Mouse (Mus musculus) cerebellum, postnatal 36 days (tissue): ENCODE results near the gene Pcolce2.
"Not testable (repeated sequence)": the region's sequence is repeated elsewhere in the genome, so short reads cannot be mapped to it uniquely, and the experiment has no call there.

Source experiments
- DNase-seq, 2 experiments: peaks; one replicate each; pipeline ENCODE4 v3.0.0; 2021 to 2022; ENCODE audit warnings: mixed read lengths in 2 of 2

The Pcolce2 gene

DNA sequence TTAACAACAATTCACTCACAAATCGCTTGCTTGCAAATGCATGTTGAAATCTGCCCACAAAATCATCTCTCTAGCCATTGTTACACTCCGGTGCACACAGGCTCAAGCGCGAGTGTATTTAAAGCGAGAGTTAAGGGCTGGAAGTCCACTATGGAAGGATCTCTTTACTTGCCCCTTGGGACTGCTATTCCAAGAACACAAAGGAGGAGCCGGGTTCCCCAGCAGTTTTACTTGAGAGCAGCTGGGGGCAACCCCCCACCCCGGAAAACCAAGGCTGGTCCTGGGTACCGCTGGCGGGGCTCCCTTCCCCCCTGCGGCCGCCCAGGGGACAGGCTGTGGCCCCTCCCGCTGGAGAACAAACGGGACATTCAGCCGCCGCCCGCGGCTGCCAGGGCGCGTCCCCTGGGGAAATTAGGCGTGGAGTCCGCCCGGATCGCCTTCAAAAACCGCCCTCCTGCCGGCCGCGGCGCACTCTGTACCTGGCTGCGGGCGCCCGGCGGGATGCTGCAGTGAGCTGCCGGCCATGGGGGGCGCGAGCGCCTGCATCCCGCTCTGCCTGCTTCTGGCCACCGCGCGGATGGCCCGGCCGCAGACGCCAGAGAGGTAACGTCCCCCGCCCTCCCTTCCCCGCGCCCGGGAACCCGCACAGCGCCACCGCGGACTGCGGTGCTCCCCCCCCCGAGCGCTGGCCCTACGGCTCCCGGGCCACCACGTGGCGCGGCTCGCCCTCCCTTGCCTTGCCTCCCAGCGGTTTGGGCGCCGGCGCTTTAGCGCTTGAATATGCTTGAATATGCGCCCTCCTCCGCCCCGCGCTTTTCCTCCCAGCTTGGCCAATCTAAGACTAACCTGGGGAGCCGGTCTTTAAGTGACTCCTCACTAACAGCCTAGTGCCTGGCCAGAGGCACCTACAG, at the start of gene Pcolce2:
Gene Pcolce2, plus strand, starts transcription at position 331 of the 911 bp plus-strand sequence.
- peak; percentile 31 to 55 for DNase-seq

DNA sequence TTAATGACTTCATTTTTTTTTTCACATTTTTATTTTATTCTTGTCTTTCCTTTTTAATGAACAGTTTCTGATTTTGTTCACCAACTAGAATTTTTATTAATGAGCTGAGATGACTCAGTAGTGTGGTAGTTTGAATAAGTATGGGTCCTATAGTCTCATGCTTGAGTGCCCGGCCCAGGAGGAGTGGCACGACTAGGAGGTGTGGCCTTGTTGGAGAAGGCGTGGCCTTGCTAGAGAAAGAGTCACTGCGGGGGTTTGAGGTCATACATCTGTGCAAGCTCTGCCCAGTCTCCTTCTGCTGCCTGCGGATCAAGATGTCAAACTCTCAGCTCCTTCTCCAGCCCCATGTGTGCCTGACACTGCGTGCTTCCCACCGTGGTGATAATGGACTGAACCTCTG, 49.3 kb upstream of the Pcolce2 start:
- DNase-seq = no peak

DNA sequence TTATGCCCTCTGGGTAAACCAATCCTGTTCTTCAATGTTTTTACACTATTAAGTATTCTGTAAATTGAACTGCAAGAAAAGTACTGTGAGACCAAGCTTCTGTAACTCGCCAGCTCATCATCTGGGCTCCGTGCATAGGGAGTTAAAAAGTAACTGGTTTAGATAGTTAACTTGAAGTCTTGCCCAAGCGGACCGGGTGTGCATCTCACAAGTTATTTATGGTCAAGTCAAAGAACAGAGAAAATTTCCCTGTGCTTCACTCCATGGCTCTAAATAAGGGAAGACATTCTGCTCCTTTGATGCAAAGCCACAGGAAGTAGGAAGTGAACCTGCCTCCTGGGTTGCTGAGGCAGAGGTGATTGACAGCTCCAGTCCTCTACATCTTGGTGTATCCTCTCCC, 43.1 kb upstream of the Pcolce2 start:
- DNase-seq = no peak

- no peak for DNase-seq
Observed at GRCm38 (mm10) chr9:95597466-95598178, 39.8 kb upstream of the Pcolce2 start.

GRCm38 (mm10) chr9:95598179-95598721, 39.2 kb upstream of the Pcolce2 start:
- no peak for DNase-seq

DNA sequence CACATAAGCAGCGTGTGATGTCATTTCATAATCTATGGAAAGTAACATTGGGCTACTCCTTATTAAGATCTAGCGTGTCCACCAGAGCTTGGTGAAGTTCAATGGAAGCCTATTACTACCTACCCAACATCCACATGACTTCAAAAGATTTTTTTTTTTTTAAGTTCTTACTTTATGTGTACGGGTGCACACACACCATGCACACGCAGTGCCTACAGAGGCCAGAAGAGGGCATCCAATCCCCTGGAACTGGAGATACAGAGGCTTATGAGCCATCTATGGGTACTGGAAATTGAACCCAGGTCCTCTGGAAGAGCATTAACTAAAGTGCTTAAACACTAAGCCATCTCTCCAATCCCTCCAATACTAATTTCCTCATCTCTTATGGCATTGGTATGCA, 38.0 kb upstream of the Pcolce2 start:
- DNase-seq = no peak

DNA sequence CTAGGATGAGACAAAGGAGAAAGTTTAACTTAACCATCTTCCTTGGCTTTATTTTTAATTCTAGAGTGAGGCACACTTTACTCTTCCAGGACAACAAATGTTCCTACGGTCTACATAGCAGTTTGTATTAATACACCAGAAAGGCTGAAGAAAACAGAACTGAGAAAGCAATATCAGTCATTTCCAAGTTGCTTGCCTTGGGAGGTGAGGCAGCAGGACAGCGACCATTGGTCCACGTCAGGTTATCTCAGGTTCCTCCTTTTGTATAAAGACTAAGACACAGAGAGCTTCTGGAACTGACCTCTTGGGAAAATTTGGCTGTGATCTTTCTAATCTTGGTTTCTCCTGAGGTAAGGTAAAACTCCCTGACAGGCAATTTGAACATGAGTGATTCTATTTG, 34.6 kb upstream of the Pcolce2 start:
- DNase-seq = no peak

GRCm38 (mm10) chr9:95603316-95603715, 34.1 kb upstream of the Pcolce2 start:
- no peak for DNase-seq

GRCm38 (mm10) chr9:95607196-95607595, 30.2 kb upstream of the Pcolce2 start:
- no peak for DNase-seq

DNA sequence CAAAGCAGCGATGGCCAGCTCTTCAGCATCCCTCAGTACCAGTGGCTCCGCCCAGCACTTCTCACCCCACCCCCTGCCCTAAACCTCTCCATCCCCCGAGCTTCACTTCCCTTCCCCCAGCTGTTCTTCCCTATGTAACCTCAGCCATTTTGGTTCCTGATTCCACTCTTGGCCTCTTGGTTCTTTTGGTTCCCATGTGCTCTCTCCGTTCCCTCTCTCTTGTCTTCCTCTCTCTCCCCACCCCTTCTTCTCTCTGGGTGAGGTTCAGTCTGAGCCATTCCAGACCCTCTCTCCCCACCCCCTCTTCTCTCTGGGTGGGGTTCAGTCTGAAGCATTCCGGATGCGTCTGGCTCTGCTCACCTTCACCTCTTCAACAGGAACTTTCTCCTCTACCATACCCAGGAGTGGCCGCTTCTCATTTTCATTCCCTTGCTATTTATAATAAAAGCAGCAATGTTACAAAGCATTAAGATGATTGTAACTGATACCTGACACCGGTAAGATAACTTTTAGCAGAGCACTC, 25.1 kb upstream of the Pcolce2 start:
- no peak for DNase-seq

GRCm38 (mm10) chr9:95613426-95614127, 23.8 kb upstream of the Pcolce2 start:
- no peak for DNase-seq

GRCm38 (mm10) chr9:95614861-95615615, 22.4 kb upstream of the Pcolce2 start:
- DNase-seq = no peak

DNA sequence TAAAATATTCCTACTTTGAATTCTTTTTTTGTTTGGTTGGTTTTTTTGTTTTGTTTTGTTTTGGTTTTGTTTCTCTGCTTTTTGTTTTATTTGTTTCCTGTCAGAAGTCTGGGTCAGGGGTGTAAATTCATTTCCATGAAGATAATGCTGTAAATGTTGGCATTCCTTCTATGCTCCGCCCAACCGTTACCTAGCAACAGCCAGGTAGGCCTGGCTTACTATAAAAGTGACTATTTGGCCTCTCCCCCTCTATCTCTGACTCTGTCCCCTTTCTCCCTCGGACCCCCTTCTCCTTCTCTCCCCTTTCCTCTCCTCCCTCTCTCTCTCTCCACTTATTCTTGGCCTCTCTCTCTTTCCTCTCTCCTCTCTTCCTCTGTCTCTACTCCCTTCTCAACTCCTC, 21.4 kb upstream of the Pcolce2 start:
- DNase-seq = no peak

DNA sequence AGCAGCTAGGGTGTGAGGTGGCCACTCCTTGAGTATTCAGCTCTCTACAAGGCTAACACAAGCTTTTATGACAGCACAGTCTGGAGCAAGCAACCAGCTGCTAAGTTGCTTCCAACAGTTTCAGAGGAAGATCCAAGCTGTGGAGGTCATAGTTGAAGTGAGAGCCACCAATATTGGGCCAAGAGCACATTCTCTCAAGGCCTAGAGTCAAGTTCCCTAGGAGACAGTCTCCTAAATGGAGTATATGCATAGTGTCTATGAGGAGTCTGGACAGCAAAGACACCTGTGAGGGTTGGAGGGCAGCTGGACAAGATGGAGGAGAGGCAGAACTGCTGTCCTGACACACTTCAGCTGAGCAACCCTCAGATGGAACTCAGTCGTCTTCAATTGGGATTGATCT, 18.8 kb upstream of the Pcolce2 start:
- DNase-seq = no peak

DNA sequence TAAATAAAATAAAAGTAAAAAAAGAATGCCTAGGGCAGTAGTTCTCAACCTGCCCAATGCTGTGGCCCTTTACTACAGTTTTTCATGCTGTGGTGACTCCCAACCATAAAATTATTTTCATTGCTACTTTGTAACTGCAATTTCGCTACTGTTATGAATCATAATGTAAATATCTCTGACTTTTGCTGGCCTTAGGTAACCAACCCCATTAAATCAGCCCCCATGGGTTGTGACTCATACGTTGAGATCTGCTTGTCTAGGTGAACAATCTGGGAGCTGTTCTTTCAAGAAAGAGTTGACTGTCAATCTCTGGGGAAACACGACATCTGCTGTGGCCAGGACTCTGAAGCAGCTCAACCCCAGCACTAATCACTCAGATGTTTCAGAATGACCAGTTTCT, 13.3 kb upstream of the Pcolce2 start:
- DNase-seq = no peak

- DNase-seq = no peak
Observed at GRCm38 (mm10) chr9:95628439-95628948, 8.9 kb upstream of the Pcolce2 start.

GRCm38 (mm10) chr9:95629561-95629960, 7.8 kb upstream of the Pcolce2 start:
- DNase-seq = not testable (repeated sequence)

GRCm38 (mm10) chr9:95636395-95636794, 1.0 kb upstream of the Pcolce2 start:
- DNase-seq = no peak

DNA sequence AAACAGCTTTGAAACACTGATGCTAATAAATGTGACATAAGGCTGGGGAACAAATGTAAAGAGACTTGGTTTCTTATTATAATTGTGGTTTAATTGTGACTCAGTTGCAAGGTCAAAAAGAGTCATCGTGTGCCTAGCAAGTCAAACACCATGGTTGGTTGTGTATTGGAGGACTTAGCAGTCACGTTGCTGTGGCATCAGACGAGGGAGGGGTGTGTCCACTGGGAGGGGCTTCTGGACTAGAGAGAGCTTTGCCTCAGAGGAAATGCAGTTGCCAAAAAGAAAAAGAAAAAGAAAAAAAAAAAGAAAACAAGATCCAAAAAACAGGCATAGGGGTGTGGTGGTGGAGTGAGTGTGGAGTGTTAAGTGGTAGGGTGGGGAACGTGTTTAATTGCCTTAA, 2.5 kb downstream of the Pcolce2 start:
- no peak for DNase-seq

- DNase-seq = no peak
Observed at GRCm38 (mm10) chr9:95645926-95646325, 8.5 kb downstream of the Pcolce2 start.

DNA sequence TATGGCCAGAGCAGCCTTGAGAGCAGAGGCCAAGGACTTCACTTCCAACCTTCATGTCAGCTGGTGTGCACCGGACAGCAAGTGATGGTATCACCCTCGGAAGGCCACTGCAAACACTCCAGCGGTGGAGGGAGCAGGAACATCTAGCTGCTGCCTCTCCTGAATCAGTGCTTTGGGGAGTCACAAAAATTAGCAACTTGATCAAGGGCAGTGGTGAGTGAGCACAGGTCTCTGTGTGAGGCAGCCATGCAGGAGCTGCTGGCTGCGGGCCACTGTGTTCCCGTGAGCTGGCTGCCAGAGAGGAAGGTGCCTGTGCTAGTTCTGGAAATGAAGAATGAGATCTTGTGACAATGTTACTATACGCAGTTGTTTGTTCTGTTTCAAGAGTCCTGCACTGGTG, 16.0 kb downstream of the Pcolce2 start:
- no peak for DNase-seq

DNA sequence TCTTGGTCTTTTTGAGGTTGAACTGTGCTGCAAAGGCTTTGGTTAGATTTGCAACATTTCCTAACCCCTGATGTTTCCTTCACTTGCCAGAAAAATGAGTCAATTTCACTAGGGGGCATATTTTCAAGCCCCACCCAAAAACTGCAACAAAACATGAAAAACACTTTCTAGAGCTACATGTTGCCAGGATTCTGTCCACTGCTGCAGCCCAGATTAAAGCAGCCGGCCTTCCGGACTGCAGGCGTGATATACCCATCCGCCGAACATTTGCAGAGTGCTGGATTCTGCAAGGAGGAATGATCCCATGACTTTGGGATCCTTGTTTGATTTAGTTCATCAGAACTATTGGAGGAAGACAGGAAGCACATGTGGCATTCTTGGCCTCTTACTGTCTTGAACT, 17.0 kb downstream of the Pcolce2 start:
- no peak for DNase-seq
